Mouse (Mus musculus) hindbrain, embryonic 14.5 days (tissue): ENCODE measurements at regions not wholly inside any gene's neighbourhood (a gene's known extent, or its start where the extent isn't known, plus 50 kb on each side); places are given as distances from the start of the nearest gene placed in this dataset.

ENCODE experiments used
- ATAC-seq: fragments of 200-750 bp; cut with Nextera tagmentation; 2 replicates; pipeline ENCODE4 v1.8.0; 2017; ENCODE audit warnings: moderate number of reproducible peaks, mild to moderate bottlenecking, moderate TSS enrichment, moderate library complexity; ENCODE audit not compliant: low FRiP score
- DNase-seq: peaks from one replicate; pipeline ENCODE4 v3.0.0-alpha.2; 2015; ENCODE audit warnings: low spot score
- H3K27ac ChIP-seq: fragments of 300-500 bp; sonication (generic); 2 replicates; pipeline ENCODE4 v1.5.1; 2014; ENCODE audit warnings: mild to moderate bottlenecking, moderate library complexity
- H3K27me3 ChIP-seq: fragments of 300-500 bp; sonication (generic); 2 replicates; pipeline ENCODE4 v1.6.1; 2014; ENCODE audit warnings: mild to moderate bottlenecking, low read length, mixed read lengths; ENCODE audit not compliant: control insufficient read depth, insufficient read depth
- H3K36me3 ChIP-seq: fragments of 300-500 bp; sonication (generic); replicated peaks from 2 replicates; pipeline ENCODE4 v1.6.1; 2014; ENCODE audit not compliant: control insufficient read depth, insufficient read depth
- H3K4me1 ChIP-seq: fragments of 300-500 bp; sonication (generic); replicated peaks from 2 replicates; pipeline ENCODE4 v1.6.1; 2014; ENCODE audit warnings: antibody characterized with exemption, low read length, mixed read lengths; ENCODE audit not compliant: control insufficient read depth, insufficient read depth
- H3K4me2 ChIP-seq: fragments of 300-500 bp; sonication (generic); replicated peaks from 2 replicates; pipeline ENCODE4 v1.6.1; 2014; ENCODE audit warnings: mild to moderate bottlenecking, moderate library complexity
- H3K4me3 ChIP-seq: fragments of 300-500 bp; sonication (generic); replicated peaks from 2 replicates; pipeline ENCODE4 v1.5.1; 2014; ENCODE audit warnings: mild to moderate bottlenecking, low read length
- H3K9ac ChIP-seq: fragments of 300-500 bp; sonication (generic); 2 replicates; pipeline ENCODE4 v1.6.1; 2014
- H3K9me3 ChIP-seq: fragments of 300-500 bp; sonication (generic); 2 replicates; pipeline ENCODE4 v1.6.1; 2016; ENCODE audit warnings: low read length; ENCODE audit not compliant: control insufficient read depth
- WGBS: fragments of 180-500 bp; shearing (Covaris S2); extraction: QIAGEN DNeasy Blood & Tissue Kit; methylation state at CpG from one replicate; pipeline ENCODE4 v1.1.7; 2014; 5-methylcytosine and 5-hydroxymethylcytosine counted together

DNA sequence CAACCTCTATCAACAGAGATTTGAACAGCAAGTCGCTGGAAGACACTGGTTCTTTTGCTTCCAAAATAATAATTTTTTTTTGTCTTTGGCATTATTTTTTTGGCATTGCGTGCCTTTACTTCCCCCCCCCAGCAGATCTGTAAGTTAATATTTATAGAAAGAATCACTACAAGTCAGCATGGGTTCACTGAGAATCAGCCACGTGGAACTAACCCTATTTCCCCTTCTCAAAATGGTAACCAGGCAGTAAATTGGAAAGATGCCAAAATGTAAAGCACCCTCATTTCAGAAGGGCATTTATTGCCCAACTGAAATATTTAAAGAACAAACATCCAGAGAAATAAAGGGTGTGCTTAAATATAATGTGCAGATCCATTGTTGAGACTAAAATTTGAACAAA is 78.7 kb upstream of the Ntf3 start:
- DNase-seq (no peak), ATAC-seq (no peak)
- no peak overlapping the region for H3K9ac ChIP-seq
- H3K4me3 ChIP-seq, result no peak overlapping the region
- no peaks in the 10 kb centered on the region for H3K36me3 ChIP-seq
- H3K4me1 ChIP-seq, result no peaks in the 10 kb centered on the region
- H3K27me3 ChIP-seq, result no peaks in the 10 kb centered on the region
- WGBS, result 58% methylated on average over 3 of the region's 3 CpGs
- 0 out of 2 replicates have a peak, but pooled peaks cover 3% of the 10 kb centered on the region for H3K9me3 ChIP-seq
- no peak overlapping the region for H3K4me2 ChIP-seq
- no peak overlapping the region for H3K27ac ChIP-seq

DNA sequence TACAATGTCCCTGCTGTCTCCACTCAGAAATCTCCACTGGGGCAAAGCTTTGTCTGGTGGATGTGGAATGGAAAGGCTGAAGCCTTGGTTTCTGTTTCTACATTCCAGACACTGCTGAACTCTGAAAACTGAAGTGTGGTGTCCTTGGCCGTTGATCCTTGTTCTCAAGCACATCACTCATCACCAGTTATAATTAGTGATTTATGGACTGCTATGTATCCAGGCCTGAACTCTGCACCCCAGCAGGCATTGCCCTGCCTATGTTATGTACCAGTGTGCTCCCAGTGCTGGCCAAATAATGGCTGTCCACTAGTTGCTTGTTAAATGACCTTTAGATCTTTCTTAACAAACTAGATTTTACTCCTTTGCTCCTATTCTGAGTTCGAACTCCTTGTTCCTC is 75.6 kb upstream of the Ntf3 start:
- Histone ChIP-seq H3K4me3 (no peak overlapping the region), H3K4me2 (no peak overlapping the region), H3K27me3 (no peaks in the 10 kb centered on the region), H3K9me3 (no peaks in the 10 kb centered on the region), H3K9ac (no peak overlapping the region), H3K27ac (no peak overlapping the region), H3K4me1 (no peaks in the 10 kb centered on the region), H3K36me3 (no peaks in the 10 kb centered on the region)
- no peak for ATAC-seq
- 84% methylated on average over 2 of the region's 2 CpGs for WGBS
- DNase-seq, result no peak

DNA sequence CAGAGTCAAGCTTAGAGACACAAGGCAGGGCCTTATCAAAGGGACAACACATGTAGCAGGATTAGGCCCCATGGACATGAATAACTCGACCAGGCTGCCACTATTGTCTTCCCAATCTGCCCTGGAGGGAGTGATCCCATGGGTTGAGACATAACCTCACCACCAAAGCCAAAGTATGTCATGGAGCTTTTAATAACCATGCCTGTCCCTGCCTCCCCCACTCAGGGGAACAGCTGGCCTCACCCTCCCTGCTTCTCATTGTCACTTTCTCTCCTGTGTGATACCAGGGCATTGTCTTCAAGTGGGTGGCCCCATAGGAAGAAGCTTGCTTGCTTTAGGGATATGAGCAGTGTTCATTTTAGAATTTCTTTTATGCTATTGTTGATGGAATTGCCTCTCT is 73.5 kb upstream of the Ntf3 start:
- ATAC-seq, result no peak

More for the DNA sequence above, 73.5 kb upstream of the Ntf3 start:
- WGBS, result 44% methylated on average over 1 of the region's 1 CpGs
- no peaks in the 10 kb centered on the region for H3K4me1 ChIP-seq
- no peak overlapping the region for H3K4me3 ChIP-seq
- H3K9me3 ChIP-seq, result no peaks in the 10 kb centered on the region
- H3K9ac ChIP-seq, result no peak overlapping the region
- H3K36me3 ChIP-seq, result no peaks in the 10 kb centered on the region
- no peaks in the 10 kb centered on the region for H3K27me3 ChIP-seq
- DNase-seq, result no peak
- H3K4me2 ChIP-seq, result no peak overlapping the region
- H3K27ac ChIP-seq, result no peak overlapping the region
